ENCODE assay signal across 20 mouse cellular contexts in the genomic region with DNA sequence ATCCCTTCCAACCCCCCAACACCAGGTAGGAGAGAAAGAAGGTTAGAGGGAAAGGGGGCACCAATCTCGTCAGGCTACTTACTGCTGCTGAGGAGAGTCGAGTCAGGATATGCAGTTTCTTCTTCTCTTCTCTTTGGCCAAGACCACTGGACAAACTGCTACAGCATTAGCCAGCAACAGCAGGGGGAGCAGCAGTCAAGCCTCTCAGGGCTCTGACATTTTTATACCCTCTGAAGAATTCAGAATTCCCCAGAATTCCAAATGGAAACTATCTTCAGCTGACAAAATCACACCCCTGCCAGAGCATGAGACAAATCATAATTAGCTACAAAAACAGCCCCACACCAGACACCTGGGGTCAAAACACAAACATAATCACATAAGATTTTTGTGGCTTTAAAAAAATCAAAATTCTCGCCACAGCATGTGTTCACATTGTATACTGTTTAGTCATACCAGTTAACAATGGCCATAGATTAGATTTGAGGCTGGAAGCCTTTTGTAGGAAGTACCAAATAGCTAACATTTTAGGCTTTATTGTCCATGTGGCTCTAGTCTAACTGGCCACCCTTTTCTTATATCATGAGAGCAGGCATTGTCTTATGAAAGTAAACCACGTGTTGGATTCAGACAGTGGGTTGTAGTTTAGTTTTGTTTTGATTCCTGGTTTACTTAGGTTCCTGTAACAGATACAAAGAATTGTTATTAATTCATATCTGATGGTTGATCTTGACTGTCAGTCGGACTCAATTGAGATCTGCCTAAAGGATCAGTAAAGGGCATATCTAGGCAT. TPM values are rescaled to one million over a fixed set of nuclear protein-coding genes. Genes with fewer than 3 reads are reported as not detected.
DNase-seq lines count a peak whose midpoint lies in the region; ATAC-seq and TF ChIP-seq lines count a peak whose summit lies in the region.
"Had no signal": no experiment of that assay in that cellular context is flagged by ENCODE, and none has a peak within 500 bp of the region (broad histone marks: within the 10 kb centered on the region; RNA-seq: fewer than 3 reads in every experiment).

No protein-coding gene starts in this region.

- DNase-seq in forebrain, embryonic 10.5 days (ENCODE audit: extremely low spot score, low spot score): no peak
- no peak for DNase-seq in forebrain, postnatal 0 days
- peak; percentile 51 to 62 for DNase-seq in kidney, postnatal 4 days
- DNase-seq in kidney, adult 18-20 months: no peak
- DNase-seq in midbrain, postnatal 0 days (ENCODE audit: low spot score): no peak
- no peak for DNase-seq in midbrain, embryonic 11.5 days (ENCODE audit: low spot score, missing footprints)
- DNase-seq in frontal cortex, postnatal 10 days (ENCODE audit: low spot score in 2 of 2): no peak
- DNase-seq: adrenal gland, adult 2 months; cerebellum, adult 11 months; cerebellum, adult 9-11 months; kidney, adult 8-10 months; thymus, adult 18-20 months; thymus, postnatal 36 days had no signal

- H3K9me3 ChIP-seq in forebrain, embryonic 10.5 days: no peaks in the 10 kb centered on the region
- no peaks in the 10 kb centered on the region for H3K9me3 ChIP-seq in forebrain, postnatal 0 days (ENCODE audit: low read length)
- H3K9me3 ChIP-seq in midbrain, postnatal 0 days (ENCODE audit: low read length): no peaks in the 10 kb centered on the region
- no peaks in the 10 kb centered on the region for H3K9me3 ChIP-seq in midbrain, embryonic 11.5 days (ENCODE audit: control insufficient read depth, low read length)
- H3K9me3 ChIP-seq: embryonic facial prominence, embryonic 15.5 days; limb, embryonic 10.5 days; stomach, embryonic 15.5 days had no signal

- 75% methylated on average over 5 of the region's 5 CpGs for WGBS in forebrain, embryonic 10.5 days
- 75% methylated on average over 5 of the region's 5 CpGs for WGBS in forebrain, postnatal 0 days
- WGBS in midbrain, postnatal 0 days: 81% methylated on average over 5 of the region's 5 CpGs
- WGBS in midbrain, embryonic 11.5 days: 75% methylated on average over 5 of the region's 5 CpGs

- H3K36me3 ChIP-seq in forebrain, embryonic 10.5 days (replicated peaks): no peaks in the 10 kb centered on the region
- no peaks in the 10 kb centered on the region for H3K36me3 ChIP-seq in forebrain, postnatal 0 days (ENCODE audit: insufficient read depth)
- no peaks in the 10 kb centered on the region for H3K36me3 ChIP-seq in midbrain, postnatal 0 days (ENCODE audit: insufficient read depth, low read length)
- H3K36me3 ChIP-seq in midbrain, embryonic 11.5 days (ENCODE audit: control insufficient read depth, insufficient read depth, low read length): no peaks in the 10 kb centered on the region
- H3K36me3 ChIP-seq: embryonic facial prominence, embryonic 15.5 days; limb, embryonic 10.5 days; stomach, embryonic 15.5 days had no signal

- no peaks in the 10 kb centered on the region for H3K27me3 ChIP-seq in forebrain, embryonic 10.5 days (ENCODE audit: poor library complexity, severe bottlenecking)
- H3K27me3 ChIP-seq in forebrain, postnatal 0 days (ENCODE audit: insufficient read depth, low read length): no peaks in the 10 kb centered on the region
- no peaks in the 10 kb centered on the region for H3K27me3 ChIP-seq in midbrain, postnatal 0 days (ENCODE audit: insufficient read depth, low read length)
- H3K27me3 ChIP-seq in midbrain, embryonic 11.5 days (ENCODE audit: control insufficient read depth, insufficient read depth, low read length): no peaks in the 10 kb centered on the region
- H3K27me3 ChIP-seq: embryonic facial prominence, embryonic 15.5 days; stomach, embryonic 15.5 days had no signal

- H3K27ac ChIP-seq in forebrain, embryonic 10.5 days: peak overlapping the region; percentile 48; the same call in 1 of the 2 replicates
- no peak overlapping the region for H3K27ac ChIP-seq in forebrain, postnatal 0 days (ENCODE audit: low read depth, low read length)
- H3K27ac ChIP-seq in midbrain, postnatal 0 days (ENCODE audit: low read depth, low read length): no peak overlapping the region
- no peak overlapping the region for H3K27ac ChIP-seq in midbrain, embryonic 11.5 days (ENCODE audit: low read depth, low read length)
- H3K27ac ChIP-seq: embryonic facial prominence, embryonic 15.5 days; limb, embryonic 10.5 days; macrophage; stomach, embryonic 15.5 days had no signal

- TF ChIP-seq CTCF in forebrain, postnatal 0 days (IDR thresholded peaks at IDR 0.05; ENCODE audit: low read depth): no peak
- peak; percentile 21; the same call in 1 of the 2 replicates for TF ChIP-seq CTCF in midbrain, postnatal 0 days (IDR thresholded peaks at IDR 0.05)

- H3K4me2 ChIP-seq in forebrain, postnatal 0 days (ENCODE audit: low read depth): no peak overlapping the region
- H3K4me2 ChIP-seq in midbrain, postnatal 0 days (ENCODE audit: low read depth, low read length, poor library complexity, severe bottlenecking): no peak overlapping the region
- no peak overlapping the region for H3K4me2 ChIP-seq in midbrain, embryonic 11.5 days
- H3K4me2 ChIP-seq: embryonic facial prominence, embryonic 15.5 days; stomach, embryonic 15.5 days had no signal

- ATAC-seq in forebrain, postnatal 0 days: no peak
- no peak for ATAC-seq in midbrain, postnatal 0 days (ENCODE audit: low FRiP score)
- no peak for ATAC-seq in midbrain, embryonic 11.5 days (ENCODE audit: low FRiP score)
- ATAC-seq: CD4-positive, CD25-positive, alpha-beta regulatory T cell, adult 4 months; forebrain, embryonic 16.5 days; inflammation-experienced regulatory T-cells, adult 6 months had no signal

- H3K9ac ChIP-seq in forebrain, postnatal 0 days: no peak overlapping the region
- no peak overlapping the region for H3K9ac ChIP-seq in midbrain, postnatal 0 days (replicated peaks; ENCODE audit: low read length, poor library complexity, severe bottlenecking)
- no peak overlapping the region for H3K9ac ChIP-seq in midbrain, embryonic 11.5 days (ENCODE audit: low read length)
- H3K9ac ChIP-seq: embryonic facial prominence, embryonic 15.5 days; stomach, embryonic 15.5 days had no signal

- H3K4me1 ChIP-seq in forebrain, embryonic 10.5 days: peaks cover 22% of the 10 kb centered on the region
- H3K4me1 ChIP-seq in forebrain, postnatal 0 days (ENCODE audit: insufficient read depth): no peaks in the 10 kb centered on the region
- H3K4me1 ChIP-seq in midbrain, postnatal 0 days (ENCODE audit: insufficient read depth, low read length): no peaks in the 10 kb centered on the region
- H3K4me1 ChIP-seq in midbrain, embryonic 11.5 days (ENCODE audit: control insufficient read depth, insufficient read depth, low read length): no peaks in the 10 kb centered on the region
- H3K4me1 ChIP-seq: embryonic facial prominence, embryonic 15.5 days; stomach, embryonic 15.5 days had no signal

- no peak overlapping the region for H3K4me3 ChIP-seq in forebrain, embryonic 10.5 days
- no peak overlapping the region for H3K4me3 ChIP-seq in forebrain, postnatal 0 days (ENCODE audit: low read depth, low read length)
- no peak overlapping the region for H3K4me3 ChIP-seq in midbrain, postnatal 0 days (ENCODE audit: low read depth, low read length)
- H3K4me3 ChIP-seq in midbrain, embryonic 11.5 days (ENCODE audit: low read depth, low read length): no peak overlapping the region
- H3K4me3 ChIP-seq: embryonic facial prominence, embryonic 15.5 days; limb, embryonic 10.5 days; stomach, embryonic 15.5 days had no signal

RNA-seq across cellular contexts. Expression of a gene that starts 55.6 kb away (rescaled TPM):
- 10.2 and 10.6 TPM in 2 replicates for polyA plus RNA-seq in forebrain, embryonic 10.5 days (2016; fragmentation: Nextera tagmentation; extraction: Ambion mirVana)
- total RNA-seq in forebrain, postnatal 0 days (2014; rRNA removed): 4.7 and 5.3 TPM in 2 replicates
- polyA plus RNA-seq in forebrain, postnatal 0 days (2015; fragmentation: Nextera tagmentation; extraction: Ambion mirVana): 1.7 and 2.2 TPM in 2 replicates
- 3.6 and 6.9 TPM in 2 replicates for total RNA-seq in midbrain, postnatal 0 days (2014; rRNA removed)
- 2.3 and 2.8 TPM in 2 replicates for polyA plus RNA-seq in midbrain, postnatal 0 days (2015; fragmentation: Nextera tagmentation; extraction: Ambion mirVana)
- 7.2 and 7.7 TPM in 2 replicates for polyA plus RNA-seq in midbrain, embryonic 11.5 days (2014; fragmentation: Nextera tagmentation; extraction: Ambion mirVana)

Comparison
In these comparisons a context has a peak if more than half of its experiments do, and no peak if none do; other contexts are left out.
1. DNase-seq: peak in kidney, postnatal 4 days (2 of 2); none in forebrain, embryonic 10.5 days (single experiment), forebrain, postnatal 0 days (single experiment), kidney, adult 18-20 months (single experiment), midbrain, postnatal 0 days (single experiment), midbrain, embryonic 11.5 days (single experiment) and frontal cortex, postnatal 10 days (0 of 2).